Mouse (Mus musculus) heart, embryonic 10.5 days (tissue): ENCODE measurements around the gene Aldh16a1. TPM values are rescaled to one million over a fixed set of nuclear protein-coding genes. Genes with fewer than 3 reads are reported as not detected.

Source experiments
- DNase-seq: peaks from one replicate; pipeline ENCODE4 v3.0.0-alpha.2; 2017; ENCODE audit warnings: low spot score
- H3K27ac ChIP-seq: fragments of 300-500 bp; sonication (generic); 2 replicates; pipeline ENCODE4 v1.5.1; 2016; ENCODE audit warnings: mild to moderate bottlenecking
- H3K27me3 ChIP-seq: fragments of 300-500 bp; sonication (generic); 2 replicates; pipeline ENCODE4 v1.6.1; 2016; ENCODE audit warnings: mild to moderate bottlenecking; ENCODE audit not compliant: poor library complexity, insufficient read depth, severe bottlenecking
- H3K36me3 ChIP-seq: fragments of 300-500 bp; sonication (generic); 2 replicates; pipeline ENCODE4 v1.6.1; 2016; ENCODE audit warnings: mild to moderate bottlenecking, moderate library complexity
- H3K4me1 ChIP-seq: fragments of 300-500 bp; sonication (generic); 2 replicates; pipeline ENCODE4 v1.6.1; 2016; ENCODE audit warnings: mild to moderate bottlenecking
- H3K4me3 ChIP-seq: fragments of 300-500 bp; sonication (generic); 2 replicates; pipeline ENCODE4 v1.5.1; 2016; ENCODE audit warnings: mild to moderate bottlenecking, moderate library complexity
- H3K9me3 ChIP-seq: fragments of 300-500 bp; sonication (generic); 2 replicates; pipeline ENCODE4 v1.6.1; 2016; ENCODE audit warnings: mild to moderate bottlenecking, moderate library complexity
- WGBS: fragments of 180-500 bp; shearing (Covaris S2); methylation state at CpG from one replicate; pipeline ENCODE4 v1.1.7; 2016; 5-methylcytosine and 5-hydroxymethylcytosine counted together
- microRNA counts: library from miRNA; unstranded; fragments of <30 nt; microRNA quantifications from one replicate; lab custom pipeline; 2017
- microRNA-seq: library from miRNA; unstranded; fragments of <30 nt; microRNA quantifications from one replicate; pipeline ENCODE4, GENCODE M21; 2017
- polyA plus RNA-seq: library from polyadenylated mRNA; unstranded; fragments of >200 nt; fragmentation: Nextera tagmentation; extraction: Ambion mirVana; gene quantifications from 2 replicates; pipeline ENCODE4 v1.2.1, GENCODE M21; 2016

Aldh16a1 gene
- polyA plus RNA-seq, 1 experiment from 2014 or later = 45.2 TPM

- Histone ChIP-seq H3K27me3 (no peaks in the 10 kb centered on the region), H3K36me3 (0 out of 2 replicates have a peak, but pooled peaks cover 5% of the 10 kb centered on the region), H3K27ac (no peak overlapping the region), H3K4me3 (no peak overlapping the region), H3K4me1 (peaks cover 36% of the 10 kb centered on the region), H3K9me3 (no peaks in the 10 kb centered on the region)
- DNase-seq = no peak
- WGBS = 61% methylated on average over 7 of the region's 7 CpGs
Observed at GRCm38 (mm10) chr7:45094121-45094520, 60.3 kb downstream of the Aldh16a1 start.

GRCm38 (mm10) chr7:45093516-45093905 is 60.9 kb downstream of the Aldh16a1 start:
- Histone ChIP-seq H3K27me3 (no peaks in the 10 kb centered on the region), H3K27ac (peak overlapping the region; percentile 74), H3K4me3 (no peak overlapping the region), H3K36me3 (peaks cover 9% of the 10 kb centered on the region), H3K9me3 (no peaks in the 10 kb centered on the region), H3K4me1 (peaks cover 36% of the 10 kb centered on the region)
- peak; percentile 80 for DNase-seq
- 32% methylated on average over 18 of the region's 18 CpGs for WGBS

- H3K4me3 ChIP-seq = no peak overlapping the region
- no peaks in the 10 kb centered on the region for H3K27me3 ChIP-seq
- 59% methylated on average over 12 of the region's 12 CpGs for WGBS
- H3K27ac ChIP-seq = peak overlapping the region; percentile 74
- DNase-seq = peak; percentile 78
- H3K9me3 ChIP-seq = no peaks in the 10 kb centered on the region
- peaks cover 15% of the 10 kb centered on the region for H3K36me3 ChIP-seq
- H3K4me1 ChIP-seq = peaks cover 36% of the 10 kb centered on the region
Observed at GRCm38 (mm10) chr7:45092828-45093515, 61.4 kb downstream of the Aldh16a1 start.

GRCm38 (mm10) chr7:45092048-45092447 is 62.3 kb downstream of the Aldh16a1 start, which contains the start of gene Rcn3:
TSS of gene Rcn3 (minus strand) at chr7:45092221.
- under 1% methylated on average over 16 of the region's 16 CpGs for WGBS

GRCm38 (mm10) chr7:45091001-45091990 is 63.1 kb downstream of the Aldh16a1 start:
- Histone ChIP-seq H3K4me1 (peaks cover 36% of the 10 kb centered on the region), H3K36me3 (peaks cover 31% of the 10 kb centered on the region), H3K27ac (peak overlapping the region; percentile 94), H3K4me3 (peak overlapping the region; percentile 72), H3K9me3 (0 out of 2 replicates have a peak, but pooled peaks cover 2% of the 10 kb centered on the region), H3K27me3 (no peaks in the 10 kb centered on the region)
- 10% methylated on average over 35 of the region's 35 CpGs for WGBS
- DNase-seq = peak; percentile 83

More at GRCm38 (mm10) chr7:45092048-45092447, 62.3 kb downstream of the Aldh16a1 start, which contains the start of gene Rcn3:
- Histone ChIP-seq H3K27ac (peak within 1 kb of the TSS; percentile 94), H3K36me3 (peaks cover 24% of the 10 kb centered on the region), H3K9me3 (no peaks in the 10 kb centered on the region), H3K4me3 (peak within 1 kb of the TSS; percentile 72), H3K4me1 (peaks cover 36% of the 10 kb centered on the region), H3K27me3 (no peaks in the 10 kb centered on the region)
- DNase-seq = peak; percentile 99

MicroRNA genes within 50 kb of the gene (microRNA counts, 519-probe panel; counts per million panel counts)
- microRNA mmu-miR-150 (lab: Ali Mortazavi, UCI) = not detected

Small RNA genes lying within 50 kb of the gene (microRNA-seq; reads per million reads assigned to microRNA genes)
- gene Mir150 = 8.1 reads per million, percentile 23 among the genes with 10 or more reads in this experiment
- gene Mir5121 = 7.6 reads per million, percentile 22 among the genes with 10 or more reads in this experiment
- gene Mir7055 = not detected

Other genes starting within 250 kb of the Aldh16a1 start
- 73.9 and 82.1 TPM in 2 replicates for gene Ap2a1, start 225.1 kb downstream of the Aldh16a1 start, polyA plus RNA-seq
- gene Tsks, start 211.4 kb downstream of the Aldh16a1 start, polyA plus RNA-seq = 0.25 TPM in 1 of 2 replicates, not detected in the other
- 11.7 and 19.1 TPM in 2 replicates for gene Cpt1c, start 179.7 kb downstream of the Aldh16a1 start, polyA plus RNA-seq
- gene Prmt1, start 168.0 kb downstream of the Aldh16a1 start, polyA plus RNA-seq = 563 and 740 TPM in 2 replicates
- 61.8 and 71.1 TPM in 2 replicates for gene Irf3, start 156.9 kb downstream of the Aldh16a1 start, polyA plus RNA-seq
- gene Bcl2l12, start 155.9 kb downstream of the Aldh16a1 start, polyA plus RNA-seq = 44.9 and 57.9 TPM in 2 replicates
- 40.5 and 41.0 TPM in 2 replicates for gene Scaf1, start 138.2 kb downstream of the Aldh16a1 start, polyA plus RNA-seq
- 50.5 and 57.5 TPM in 2 replicates for gene Rras, start 136.6 kb downstream of the Aldh16a1 start, polyA plus RNA-seq
- 8.8 and 13.3 TPM in 2 replicates for gene Prr12, start 101.7 kb downstream of the Aldh16a1 start, polyA plus RNA-seq
- 59.9 and 65.2 TPM in 2 replicates for gene Nosip, start 92.2 kb downstream of the Aldh16a1 start, polyA plus RNA-seq
- gene Prrg2, start 91.9 kb downstream of the Aldh16a1 start, polyA plus RNA-seq = 15.0 and 16.8 TPM in 2 replicates
- gene Rcn3, start 62.4 kb downstream of the Aldh16a1 start, polyA plus RNA-seq = 270 and 314 TPM in 2 replicates
- 7.8 and 10.2 TPM in 2 replicates for gene Fcgrt, start 50.7 kb downstream of the Aldh16a1 start, polyA plus RNA-seq
- gene Rps11, start 30.1 kb downstream of the Aldh16a1 start, polyA plus RNA-seq = 1,266 and 1,534 TPM in 2 replicates
- 873 and 1,060 TPM in 2 replicates for gene Rpl13a, start 25.8 kb downstream of the Aldh16a1 start, polyA plus RNA-seq
- 0.36 and 0.58 TPM in 2 replicates for gene Gm45713, start 18.4 kb downstream of the Aldh16a1 start, polyA plus RNA-seq
- gene Flt3l, start 18.2 kb downstream of the Aldh16a1 start, polyA plus RNA-seq = 2.5 and 3.1 TPM in 2 replicates
- gene Pih1d1, start 281 bp downstream of the Aldh16a1 start, polyA plus RNA-seq = 97.8 and 102 TPM in 2 replicates
- gene Slc17a7, start 9.4 kb upstream of the Aldh16a1 start, polyA plus RNA-seq = 0.76 and 1.4 TPM in 2 replicates
- gene Gfy, start 25.0 kb upstream of the Aldh16a1 start, polyA plus RNA-seq = not detected in 2 replicates
- gene Pth2, start 26.4 kb upstream of the Aldh16a1 start, polyA plus RNA-seq = 0.41 TPM in 1 of 2 replicates, not detected in the other
- gene Ccdc155, start 50.3 kb upstream of the Aldh16a1 start, polyA plus RNA-seq = 0.69 and 0.88 TPM in 2 replicates
- 1.2 and 1.9 TPM in 2 replicates for gene Dkkl1, start 57.6 kb upstream of the Aldh16a1 start, polyA plus RNA-seq
- gene Tead2, start 61.2 kb upstream of the Aldh16a1 start, polyA plus RNA-seq = 161 and 210 TPM in 2 replicates
- gene Cd37, start 84.5 kb upstream of the Aldh16a1 start, polyA plus RNA-seq = 1.5 and 2.3 TPM in 2 replicates
- 0.50 and 0.83 TPM in 2 replicates for gene Slc6a16, start 86.5 kb upstream of the Aldh16a1 start, polyA plus RNA-seq
- gene Slc6a21, start 122.9 kb upstream of the Aldh16a1 start, polyA plus RNA-seq = not detected in 2 replicates
- 13.5 and 15.2 TPM in 2 replicates for gene Trpm4, start 179.2 kb upstream of the Aldh16a1 start, polyA plus RNA-seq
- gene Hrc, start 180.7 kb upstream of the Aldh16a1 start, polyA plus RNA-seq = 17.9 and 31.4 TPM in 2 replicates
- gene Ppfia3, start 212.4 kb upstream of the Aldh16a1 start, polyA plus RNA-seq = 2.4 and 2.9 TPM in 2 replicates
- 0.59 and 1.4 TPM in 2 replicates for gene Lin7b, start 216.0 kb upstream of the Aldh16a1 start, polyA plus RNA-seq
- 173 and 241 TPM in 2 replicates for gene Snrnp70, start 241.2 kb upstream of the Aldh16a1 start, polyA plus RNA-seq